Mouse (Mus musculus) thymus, adult 2 months (tissue): ENCODE data around the gene Nat8l.

ENCODE experiments used
- CTCF ChIP-seq: fragments of 200-500 bp; IDR thresholded peaks from 2 replicates; pipeline ENCODE4 v1.5.1; 2012; ENCODE audit warnings: mild to moderate bottlenecking, control low read depth, low read length, moderate library complexity, borderline replicate concordance; ENCODE audit not compliant: control insufficient read depth, poor library complexity, insufficient read depth; ENCODE audit errors: extremely low read depth
- POLR2A ChIP-seq: fragments of 200-500 bp; IDR thresholded peaks from 2 replicates; pipeline ENCODE4 v1.6.1; 2012; ENCODE audit warnings: mild to moderate bottlenecking, low read length, control low read depth, moderate library complexity; ENCODE audit not compliant: control insufficient read depth, poor library complexity, insufficient read depth; ENCODE audit errors: extremely low read depth

DNA sequence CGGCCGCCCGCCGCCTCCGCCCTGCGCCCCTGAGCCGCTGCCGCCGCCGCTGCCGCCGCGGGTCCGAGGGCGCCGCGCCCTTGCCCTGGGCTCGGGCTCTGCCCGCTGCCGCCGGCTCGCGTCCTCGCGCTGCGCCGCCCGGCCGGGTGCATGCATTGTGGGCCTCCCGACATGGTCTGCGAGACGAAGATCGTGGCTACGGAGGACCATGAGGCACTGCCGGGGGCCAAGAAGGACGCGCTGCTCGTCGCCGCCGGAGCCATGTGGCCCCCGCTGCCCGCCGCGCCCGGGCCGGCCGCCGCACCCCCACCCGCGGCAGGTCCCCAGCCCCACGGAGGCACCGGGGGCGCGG is 886 bp downstream of the Nat8l start:
- no peak for TF ChIP-seq POLR2A
- TF ChIP-seq CTCF, result no peak
